Mouse (Mus musculus) C2C12 (cell line): Measurements from ENCODE around the gene Urgcp.

Experiments used
- CTCF ChIP-seq: IDR thresholded peaks from one replicate; pipeline ENCODE4 v1.5.1; 2011; ENCODE audit not compliant: control insufficient read depth, insufficient read depth, insufficient read length
- MAX ChIP-seq: IDR thresholded peaks from one replicate; pipeline ENCODE4 v1.6.1; 2011; ENCODE audit warnings: mild to moderate bottlenecking, control low read depth
- MYOD1 ChIP-seq: IDR thresholded peaks from one replicate; pipeline ENCODE4 v1.6.1; 2011; ENCODE audit warnings: low read depth; ENCODE audit not compliant: control insufficient read depth, insufficient read length
- MYOG ChIP-seq: IDR thresholded peaks from one replicate; pipeline ENCODE4 v1.6.1; 2011; ENCODE audit not compliant: control insufficient read depth, insufficient read length; ENCODE audit errors: extremely low read depth
- USF1 ChIP-seq: IDR thresholded peaks from one replicate; pipeline ENCODE4 v1.6.1; 2011; ENCODE audit warnings: low read depth, mild to moderate bottlenecking, control low read depth, moderate library complexity

- TF ChIP-seq CTCF (no peak), MAX (no peak), MYOD1 (no peak), MYOG (no peak), USF1 (no peak)
These were observed 34.8 kb upstream of the Urgcp start for GRCm38 (mm10) chr11:5796939-5797338.
